Comparison of ENCODE assay signal across 29 mouse cellular contexts in the genomic region with DNA sequence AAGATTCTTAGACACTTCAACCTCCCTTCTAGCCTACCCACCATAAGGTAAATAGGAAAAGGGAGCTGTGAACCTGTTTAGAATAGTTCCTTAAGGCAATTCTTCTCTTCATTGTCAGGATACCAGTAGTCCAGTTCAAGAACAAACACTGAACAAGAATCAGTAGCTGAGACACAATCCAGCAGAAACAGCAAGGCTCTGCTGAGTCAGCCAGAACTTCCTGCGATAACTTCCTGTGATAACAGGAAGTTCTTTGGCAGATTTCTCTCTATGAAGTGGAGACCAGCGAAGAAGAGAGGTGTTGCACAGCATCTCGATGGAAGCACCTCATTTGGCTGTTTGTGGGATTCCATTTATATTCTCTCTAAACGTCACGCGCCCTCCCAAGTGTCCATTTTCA. TPM values are rescaled to one million over a fixed set of nuclear protein-coding genes. Genes with fewer than 3 reads are reported as not detected.
DNase-seq lines count a peak whose midpoint lies in the region; ATAC-seq lines count a peak whose summit lies in the region.
"Had no signal": no experiment of that assay in that cellular context is flagged by ENCODE, and none has a peak within 500 bp of the region (broad histone marks: within the 10 kb centered on the region; RNA-seq: fewer than 3 reads in every experiment).

No protein-coding gene starts in this region.

- H3K9ac ChIP-seq in forebrain, embryonic 15.5 days (replicated peaks): no peak overlapping the region
- H3K9ac ChIP-seq in midbrain, embryonic 13.5 days (replicated peaks): no peak overlapping the region
- no peak overlapping the region for H3K9ac ChIP-seq in neural tube, embryonic 15.5 days (replicated peaks)
- H3K9ac ChIP-seq: embryonic facial prominence, embryonic 13.5 days; forebrain, embryonic 13.5 days; forebrain, postnatal 0 days; heart, embryonic 12.5 days; heart, embryonic 15.5 days; hindbrain, embryonic 14.5 days had no signal

- H3K9me3 ChIP-seq in forebrain, embryonic 10.5 days: no peaks in the 10 kb centered on the region
- no peaks in the 10 kb centered on the region for H3K9me3 ChIP-seq in forebrain, embryonic 15.5 days
- H3K9me3 ChIP-seq in midbrain, embryonic 10.5 days (replicated peaks): no peaks in the 10 kb centered on the region
- no peaks in the 10 kb centered on the region for H3K9me3 ChIP-seq in midbrain, embryonic 13.5 days
- no peaks in the 10 kb centered on the region for H3K9me3 ChIP-seq in neural tube, embryonic 15.5 days (replicated peaks)
- H3K9me3 ChIP-seq: embryonic facial prominence, embryonic 10.5 days; embryonic facial prominence, embryonic 13.5 days; forebrain, embryonic 13.5 days; heart, embryonic 12.5 days; heart, embryonic 15.5 days had no signal

- peaks cover 9% of the 10 kb centered on the region for H3K4me1 ChIP-seq in forebrain, embryonic 10.5 days
- peaks cover 3% of the 10 kb centered on the region; the same call in 1 of the 2 replicates for H3K4me1 ChIP-seq in forebrain, embryonic 15.5 days
- H3K4me1 ChIP-seq in midbrain, embryonic 10.5 days: no peaks in the 10 kb centered on the region
- no peaks in the 10 kb centered on the region for H3K4me1 ChIP-seq in midbrain, embryonic 13.5 days (replicated peaks)
- H3K4me1 ChIP-seq in neural tube, embryonic 15.5 days: no peaks in the 10 kb centered on the region
- H3K4me1 ChIP-seq: embryonic facial prominence, embryonic 10.5 days; embryonic facial prominence, embryonic 13.5 days; heart, embryonic 12.5 days had no signal

- no peak overlapping the region for H3K4me2 ChIP-seq in forebrain, embryonic 15.5 days (replicated peaks)
- H3K4me2 ChIP-seq in midbrain, embryonic 13.5 days (replicated peaks): no peak overlapping the region
- no peak overlapping the region for H3K4me2 ChIP-seq in neural tube, embryonic 15.5 days
- H3K4me2 ChIP-seq: embryonic facial prominence, embryonic 13.5 days; forebrain, embryonic 13.5 days; heart, embryonic 12.5 days; heart, embryonic 15.5 days; hindbrain, embryonic 14.5 days had no signal

- no peaks in the 10 kb centered on the region for H3K27me3 ChIP-seq in forebrain, embryonic 10.5 days (ENCODE audit: poor library complexity, severe bottlenecking)
- H3K27me3 ChIP-seq in forebrain, embryonic 15.5 days: no peaks in the 10 kb centered on the region
- no peaks in the 10 kb centered on the region for H3K27me3 ChIP-seq in midbrain, embryonic 10.5 days (ENCODE audit: low read depth, poor library complexity, severe bottlenecking)
- no peaks in the 10 kb centered on the region for H3K27me3 ChIP-seq in midbrain, embryonic 13.5 days
- no peaks in the 10 kb centered on the region for H3K27me3 ChIP-seq in neural tube, embryonic 15.5 days (replicated peaks)
- H3K27me3 ChIP-seq: embryonic facial prominence, embryonic 13.5 days; forebrain, embryonic 13.5 days; heart, embryonic 12.5 days; heart, embryonic 15.5 days had no signal

- WGBS in forebrain, embryonic 10.5 days: 94% methylated on average over 6 of the region's 6 CpGs
- WGBS in forebrain, embryonic 15.5 days: 93% methylated on average over 6 of the region's 6 CpGs
- 89% methylated on average over 6 of the region's 6 CpGs for WGBS in midbrain, embryonic 10.5 days
- 96% methylated on average over 6 of the region's 6 CpGs for WGBS in midbrain, embryonic 13.5 days
- 93% methylated on average over 6 of the region's 6 CpGs for WGBS in neural tube, embryonic 15.5 days

- H3K27ac ChIP-seq in forebrain, embryonic 10.5 days: no peak overlapping the region
- no peak overlapping the region for H3K27ac ChIP-seq in forebrain, embryonic 15.5 days (replicated peaks)
- no peak overlapping the region for H3K27ac ChIP-seq in midbrain, embryonic 10.5 days (replicated peaks)
- no peak overlapping the region for H3K27ac ChIP-seq in midbrain, embryonic 13.5 days
- no peak overlapping the region for H3K27ac ChIP-seq in neural tube, embryonic 15.5 days (replicated peaks)
- H3K27ac ChIP-seq: embryonic facial prominence, embryonic 10.5 days; embryonic facial prominence, embryonic 13.5 days; forebrain, embryonic 13.5 days; gastrocnemius, adult 2 months; heart, embryonic 15.5 days; hindbrain, embryonic 14.5 days; hindbrain, postnatal 0 days had no signal

- no peak overlapping the region for H3K4me3 ChIP-seq in forebrain, embryonic 10.5 days
- no peak overlapping the region for H3K4me3 ChIP-seq in forebrain, embryonic 15.5 days
- no peak overlapping the region for H3K4me3 ChIP-seq in midbrain, embryonic 10.5 days
- H3K4me3 ChIP-seq in midbrain, embryonic 13.5 days (replicated peaks): no peak overlapping the region
- H3K4me3 ChIP-seq in neural tube, embryonic 15.5 days (replicated peaks): no peak overlapping the region
- H3K4me3 ChIP-seq: embryonic facial prominence, embryonic 10.5 days; embryonic facial prominence, embryonic 13.5 days; erythroblast, embryonic 14.5 days; forebrain, embryonic 13.5 days; gastrocnemius, adult 2 months; heart, embryonic 12.5 days; heart, embryonic 15.5 days had no signal

- no peaks in the 10 kb centered on the region for H3K36me3 ChIP-seq in forebrain, embryonic 10.5 days (replicated peaks)
- H3K36me3 ChIP-seq in forebrain, embryonic 15.5 days: no peaks in the 10 kb centered on the region
- H3K36me3 ChIP-seq in midbrain, embryonic 10.5 days: no peaks in the 10 kb centered on the region
- no peaks in the 10 kb centered on the region for H3K36me3 ChIP-seq in midbrain, embryonic 13.5 days
- no peaks in the 10 kb centered on the region for H3K36me3 ChIP-seq in neural tube, embryonic 15.5 days
- H3K36me3 ChIP-seq: embryonic facial prominence, embryonic 10.5 days; embryonic facial prominence, embryonic 13.5 days; heart, embryonic 12.5 days; heart, embryonic 15.5 days had no signal

- no peak for ATAC-seq in forebrain, embryonic 15.5 days (replicated peaks)
- ATAC-seq in midbrain, embryonic 13.5 days: no peak
- ATAC-seq in neural tube, embryonic 15.5 days (ENCODE audit: low FRiP score): no peak
- ATAC-seq: forebrain, embryonic 13.5 days; forebrain, postnatal 0 days had no signal

- peak; percentile 2 for DNase-seq in forebrain, embryonic 10.5 days (ENCODE audit: extremely low spot score, low spot score)
- DNase-seq in midbrain, embryonic 10.5 days (ENCODE audit: low spot score): peak; percentile 7
- peak; percentile 32 for DNase-seq in induced T-regulatory cell, adult 2 months (ENCODE audit: low read depth)
- DNase-seq in urinary bladder, postnatal 4 days (ENCODE audit: low spot score in 2 of 2): no peak
- DNase-seq: adrenal gland, adult 2 months; adrenal gland, postnatal 25 days; B cell, adult 2 months; cerebellum, adult 11-12 months; cerebellum, adult 8-10 months; cerebellum, postnatal 10 days; cerebellum, postnatal 36 days; embryo, embryonic 11 days; forebrain, postnatal 0 days; gastrocnemius, adult 2 months; gastrocnemius, postnatal 14 days; heart, adult 18-20 months; heart, postnatal 10 days; heart, postnatal 4 days had no signal

RNA-seq across cellular contexts. Expression of gene 2610301B20Rik, which starts 53.9 kb away (rescaled TPM):
- 40.9 and 41.8 TPM in 2 replicates for polyA plus RNA-seq in forebrain, embryonic 10.5 days (2016; fragmentation: Nextera tagmentation; extraction: Ambion mirVana)
- 40.8 and 47.6 TPM in 2 replicates for polyA plus RNA-seq in forebrain, embryonic 15.5 days (2015; fragmentation: Nextera tagmentation; extraction: Ambion mirVana)
- 52.1 and 52.3 TPM in 2 replicates for polyA plus RNA-seq in midbrain, embryonic 10.5 days (2016; fragmentation: Nextera tagmentation; extraction: Ambion mirVana)
- 49.7 and 51.4 TPM in 2 replicates for polyA plus RNA-seq in midbrain, embryonic 13.5 days (2015; fragmentation: Nextera tagmentation; extraction: Ambion mirVana)
- polyA plus RNA-seq in neural tube, embryonic 15.5 days (2015; fragmentation: Nextera tagmentation; extraction: Ambion mirVana): 36.3 and 38.9 TPM in 2 replicates

Comparison
In these comparisons a context has a peak if more than half of its experiments do, and no peak if none do; other contexts are left out.
1. DNase-seq: peak in forebrain, embryonic 10.5 days (single experiment), midbrain, embryonic 10.5 days (single experiment) and induced T-regulatory cell, adult 2 months (single experiment); none in urinary bladder, postnatal 4 days (0 of 2).